Mouse (Mus musculus) megakaryocyte progenitor cell, adult 5-6 weeks (primary cell): Measurements from ENCODE around the gene Ackr2. TPM values are rescaled to one million over a fixed set of nuclear protein-coding genes. Genes with fewer than 3 reads are reported as not detected.
A peak's percentile ranks its signal among the peaks of the same experiment; 100 is the strongest.

ENCODE experiments used
- ATAC-seq: replicated peaks from 2 replicates; pipeline ENCODE4 v1.8.0; 2016; ENCODE audit warnings: mild to moderate bottlenecking, moderate TSS enrichment, inconsistent platforms; ENCODE audit not compliant: poor library complexity
- total RNA-seq, 2 experiments: library from RNA; stranded (forward) in 1 of 2; stranded (reverse) in 1 of 2; fragments of 157-497, 149-512 nt in 1 of 2; fragments of 200-1000 nt in 1 of 2; gene quantifications; 2 replicates each; pipeline versions ENCODE4 v1.2.3 to v1.2.4; 2015 to 2017

Gene Ackr2
- total RNA-seq (2015) (not detected in 2 replicates), total RNA-seq (2017) (not detected in 2 replicates)

GRCm38 (mm10) chr9:121898245-121898644 is at the start of gene Ackr2:
TSS of gene Ackr2 (plus strand) at chr9:121898355.
- ATAC-seq, result no peak

- no peak for ATAC-seq
These were observed 43.9 kb upstream of the Ackr2 start for GRCm38 (mm10) chr9:121854246-121854645.

DNA sequence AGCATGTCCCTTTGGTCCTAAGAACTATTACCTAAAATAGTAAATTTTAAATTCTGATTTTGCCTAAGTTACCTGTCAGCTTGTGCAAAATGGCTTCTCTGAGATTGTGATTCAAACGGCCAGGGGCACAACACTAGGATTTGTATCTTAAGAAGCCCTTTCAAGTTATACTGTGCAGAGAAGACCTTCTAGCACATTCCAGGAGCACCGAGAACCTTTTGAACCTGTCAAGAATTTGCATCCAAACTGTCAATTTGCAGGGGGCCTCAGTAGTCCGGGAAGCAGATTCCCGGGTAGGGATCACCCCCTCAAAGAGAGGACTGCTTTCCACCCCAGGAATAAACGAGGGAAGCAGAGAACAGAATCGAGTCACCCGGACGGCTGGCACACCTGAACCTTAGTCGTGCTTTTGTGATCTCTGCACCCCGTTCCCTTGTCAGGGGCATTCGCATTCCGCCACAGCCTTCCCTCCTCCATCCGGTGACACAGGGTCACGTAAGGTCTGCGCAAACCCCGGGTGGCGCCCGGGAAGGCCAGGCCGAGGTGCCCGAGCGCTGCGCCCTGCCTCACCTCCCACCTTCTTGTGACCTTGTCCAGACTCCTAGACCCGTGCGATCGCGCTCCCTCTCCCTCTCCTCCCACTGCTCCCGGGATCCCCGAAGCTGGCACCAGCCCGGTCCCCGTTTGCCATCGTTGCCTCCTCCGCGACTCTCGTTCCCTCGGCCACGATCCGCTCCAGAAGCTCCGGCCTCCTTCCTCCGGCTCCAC is 41.3 kb upstream of the Ackr2 start:
- peak; percentile 45 for ATAC-seq

DNA sequence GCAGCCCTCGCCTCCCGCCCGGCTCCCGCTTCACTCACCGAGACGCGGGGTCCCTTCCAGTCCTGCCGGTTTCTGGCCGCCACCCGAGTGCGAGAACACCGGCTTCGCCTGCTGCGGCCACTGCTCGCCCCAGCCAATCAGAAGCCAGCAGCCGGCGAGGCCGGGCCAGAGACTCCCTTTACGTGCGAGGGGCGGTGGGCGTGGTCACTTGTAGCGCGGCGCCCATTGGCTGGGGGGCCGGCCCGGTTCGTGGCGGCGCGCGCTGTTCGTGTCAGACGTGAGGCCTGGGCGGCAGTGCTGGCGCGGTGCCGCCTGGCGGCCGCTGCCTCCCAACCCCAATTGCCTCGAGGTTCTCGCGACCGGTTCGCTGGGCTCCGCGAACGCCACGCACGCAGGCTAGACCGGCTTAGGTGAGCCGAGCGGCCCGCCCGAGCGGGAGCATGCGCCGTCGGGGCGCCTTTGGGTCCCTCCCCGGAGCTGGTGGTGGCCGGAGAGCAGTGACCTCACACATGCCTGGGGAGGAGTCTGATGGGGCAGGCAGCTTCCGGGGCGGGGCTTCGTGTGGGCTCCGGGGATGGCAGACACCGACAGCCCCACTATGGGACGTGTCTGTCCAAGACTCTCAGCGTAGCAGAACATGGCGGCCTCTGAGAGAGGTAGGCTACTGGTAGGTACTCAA is 40.5 kb upstream of the Ackr2 start:
- peak; percentile 90 for ATAC-seq

DNA sequence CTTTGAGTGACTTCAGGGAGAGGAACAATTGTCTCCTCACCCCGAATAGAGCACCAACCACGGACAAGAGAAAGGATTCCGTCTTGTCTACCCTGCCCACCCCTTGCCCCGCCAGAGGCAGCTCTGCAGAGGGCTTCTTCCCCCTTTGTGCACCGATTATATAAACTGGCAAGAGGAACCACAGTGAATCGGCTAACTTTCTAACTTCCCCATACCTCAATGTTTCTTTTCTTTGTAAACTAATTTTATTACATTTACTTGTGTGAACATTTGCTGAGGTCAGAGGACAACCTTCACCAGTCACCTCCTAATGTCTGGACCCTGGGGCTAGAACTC is 40.0 kb upstream of the Ackr2 start, which contains the start of gene Higd1a:
Gene Higd1a, minus strand, starts transcription at position 210 of the 336 bp plus-strand sequence.
- ATAC-seq, result no peak; the same call in 1 of the 2 replicates

GRCm38 (mm10) chr9:121859345-121859744 is 38.8 kb upstream of the Ackr2 start:
- no peak for ATAC-seq

- ATAC-seq, result no peak
These were observed 37.2 kb upstream of the Ackr2 start for GRCm38 (mm10) chr9:121860921-121861320.

DNA sequence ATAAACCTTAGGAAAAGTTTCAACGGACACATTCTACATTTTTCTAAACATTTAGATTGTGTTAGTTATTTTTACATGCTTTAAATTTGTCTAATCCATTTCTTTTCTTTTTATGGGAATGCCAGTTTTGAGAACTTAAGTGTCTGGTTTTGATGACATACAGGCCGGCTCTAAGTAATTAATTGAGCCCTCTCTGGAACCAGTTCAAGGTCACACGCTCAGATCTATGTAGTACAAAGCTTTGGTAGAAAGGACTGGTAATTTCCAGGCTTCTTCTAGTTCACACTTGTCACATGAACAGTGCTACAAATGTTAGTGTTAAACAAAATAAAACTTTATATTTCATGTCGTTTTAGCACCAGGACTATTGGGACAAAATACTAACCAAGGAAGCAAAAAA is 33.3 kb upstream of the Ackr2 start:
- ATAC-seq, result no peak

- ATAC-seq, result no peak
These were observed 32.6 kb upstream of the Ackr2 start for GRCm38 (mm10) chr9:121865425-121866008.

- no peak for ATAC-seq
These were observed 30.5 kb upstream of the Ackr2 start for GRCm38 (mm10) chr9:121867632-121868031.

- no peak for ATAC-seq
These were observed 29.9 kb upstream of the Ackr2 start for GRCm38 (mm10) chr9:121868236-121868635.

DNA sequence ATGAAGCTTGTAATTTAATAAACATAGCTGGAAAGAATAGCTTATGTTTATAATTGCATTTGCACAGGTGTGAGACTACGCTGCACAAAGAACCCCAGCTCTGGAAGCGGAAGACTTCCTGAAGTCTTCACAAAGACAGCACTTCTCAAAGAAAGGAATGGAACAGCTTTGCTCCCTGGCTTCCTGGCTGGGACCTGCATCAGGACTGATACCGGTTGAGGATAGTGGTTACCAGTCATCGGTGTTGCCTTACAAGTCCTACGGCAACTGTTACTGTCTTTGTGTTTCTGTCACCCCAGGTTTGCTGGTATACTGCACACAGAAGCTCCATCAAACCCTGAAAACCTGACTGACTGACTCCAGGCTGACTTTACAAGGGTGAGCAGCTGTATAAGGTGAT is 28.7 kb upstream of the Ackr2 start:
- ATAC-seq, result no peak

GRCm38 (mm10) chr9:121869973-121870515 is 28.1 kb upstream of the Ackr2 start:
- no peak for ATAC-seq

- ATAC-seq, result no peak
These were observed 26.0 kb upstream of the Ackr2 start for GRCm38 (mm10) chr9:121872062-121872683.

- peak; percentile 58; the same call in 1 of the 2 replicates for ATAC-seq
These were observed 24.6 kb upstream of the Ackr2 start for GRCm38 (mm10) chr9:121873578-121873977.

- ATAC-seq, result peak; percentile 44; the same call in 1 of the 2 replicates
These were observed 21.0 kb upstream of the Ackr2 start for GRCm38 (mm10) chr9:121877052-121877740.

GRCm38 (mm10) chr9:121880840-121881239 is 17.3 kb upstream of the Ackr2 start:
- ATAC-seq, result peak; percentile 85

DNA sequence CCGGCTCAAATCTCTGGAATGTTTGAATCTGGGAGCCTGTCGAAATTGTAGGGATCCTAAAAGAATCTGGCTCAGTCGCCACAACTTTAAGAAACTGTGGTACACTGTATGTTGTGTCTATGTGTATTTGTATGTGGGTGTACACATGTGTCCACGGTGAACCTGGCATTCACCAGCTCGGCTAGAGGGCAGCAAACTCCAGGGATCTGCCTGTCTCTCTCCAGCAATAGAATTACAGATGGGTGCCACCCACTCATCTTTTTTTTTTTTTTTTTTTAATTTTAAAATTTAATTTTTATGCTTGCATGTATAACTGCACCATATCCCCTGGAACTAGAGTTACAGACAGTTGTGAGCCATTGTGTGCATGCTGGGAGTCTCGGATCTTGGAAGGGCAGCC is 16.9 kb upstream of the Ackr2 start:
- ATAC-seq, result peak; percentile 57; the same call in 1 of the 2 replicates

DNA sequence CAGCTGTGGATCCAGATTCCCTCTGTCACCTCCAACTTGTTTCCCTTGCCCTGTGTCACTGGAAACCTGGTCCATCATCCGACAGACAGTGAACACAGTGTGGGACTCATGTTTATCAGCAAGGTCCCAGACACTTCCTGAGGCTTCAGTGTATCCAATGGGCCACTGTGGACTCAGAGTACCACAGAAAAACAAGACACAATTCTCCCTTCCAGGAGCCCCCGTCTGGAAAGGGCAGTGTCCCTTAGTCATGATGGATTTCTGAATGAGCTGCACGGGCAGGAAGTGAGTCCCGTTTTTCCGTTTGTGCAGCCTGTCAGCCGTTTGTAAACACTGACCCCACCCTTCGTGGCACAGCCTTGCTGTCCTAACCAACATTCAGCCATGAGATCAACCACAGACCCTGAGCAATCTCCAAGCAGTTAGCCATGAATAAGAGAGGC is 16.1 kb upstream of the Ackr2 start:
- ATAC-seq, result peak; percentile 63

GRCm38 (mm10) chr9:121889927-121890440 is 8.2 kb upstream of the Ackr2 start:
- no peak for ATAC-seq
